Mouse (Mus musculus) hindlimb bud, embryonic 11.5 days (tissue): ENCODE measurements around the gene Rab11b.
"Not testable (repeated sequence)": the region's sequence is repeated elsewhere in the genome, so short reads cannot be mapped to it uniquely, and the experiment has no call there.

Source experiments
- DNase-seq: peaks from one replicate; pipeline ENCODE4 v3.0.0-alpha.2; 2012; ENCODE audit warnings: low read depth, low spot score; ENCODE audit errors: extremely low spot score

Gene Rab11b

DNA sequence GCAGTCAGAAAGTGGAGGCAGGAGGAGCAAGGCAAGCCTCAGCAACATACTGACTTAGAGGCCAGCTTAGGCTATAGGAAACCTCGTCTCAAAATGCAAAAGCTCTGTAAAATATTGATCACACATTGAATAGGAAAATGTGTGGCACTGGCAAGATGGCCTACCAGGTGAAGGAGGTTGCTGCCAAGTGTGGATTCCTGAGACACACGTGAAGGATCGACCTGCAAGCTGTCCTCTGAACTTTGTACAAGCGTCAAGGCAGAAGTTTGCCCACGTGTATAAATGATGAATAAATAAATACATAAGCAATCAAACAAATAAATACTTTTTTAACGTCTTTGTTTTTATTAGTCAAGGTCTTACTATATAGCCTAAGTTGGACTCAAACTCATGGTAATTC lies 13.1 kb upstream of the Rab11b start:
- no peak for DNase-seq

DNA sequence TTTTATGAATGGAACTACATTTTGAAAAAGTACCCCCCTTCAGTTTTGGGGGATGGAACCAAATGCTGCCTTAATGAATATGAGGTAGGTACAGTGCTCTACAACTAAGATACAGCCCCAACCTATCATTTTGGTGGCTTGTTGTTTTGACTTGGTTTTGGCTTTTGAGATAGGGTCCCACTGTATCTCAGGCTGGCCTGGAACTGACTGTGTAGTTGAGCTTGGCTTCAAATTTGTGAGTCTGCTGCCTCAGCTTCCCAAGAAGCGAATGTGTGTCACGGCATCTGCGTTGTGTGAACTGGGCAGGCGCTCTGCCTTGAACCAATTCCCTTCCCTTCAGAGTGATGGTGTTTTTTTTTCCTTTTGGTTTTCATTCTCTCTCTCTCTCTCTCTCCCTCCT lies 11.3 kb upstream of the Rab11b start:
- no peak for DNase-seq

GRCm38 (mm10) chr17:33766389-33766788 lies 6.1 kb upstream of the Rab11b start:
- no peak for DNase-seq

DNA sequence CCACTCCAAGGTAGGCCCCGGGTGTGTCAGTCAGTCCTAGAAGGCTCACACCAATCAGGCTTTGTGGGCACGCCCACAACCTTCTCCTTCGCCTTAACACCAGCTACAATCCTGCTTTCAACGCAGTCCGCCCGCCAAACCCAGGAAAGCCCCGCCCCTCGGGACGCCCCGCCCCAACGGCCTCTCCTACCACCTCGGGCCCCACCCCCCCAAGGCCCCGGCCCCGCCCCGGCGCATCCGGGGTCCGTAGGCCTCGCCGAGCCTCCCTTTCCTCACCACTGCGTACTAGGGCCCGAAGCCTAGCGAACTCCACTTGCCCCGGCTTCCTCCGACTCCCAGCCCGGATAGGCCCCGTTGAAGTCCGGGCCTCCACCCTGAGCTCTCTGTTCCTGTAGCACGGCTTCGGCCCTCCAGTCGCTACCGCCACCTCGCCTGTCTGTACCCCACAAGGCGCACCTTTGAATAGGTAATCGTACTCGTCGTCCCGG lies 519 bp downstream of the Rab11b start:
- DNase-seq, result no peak

DNA sequence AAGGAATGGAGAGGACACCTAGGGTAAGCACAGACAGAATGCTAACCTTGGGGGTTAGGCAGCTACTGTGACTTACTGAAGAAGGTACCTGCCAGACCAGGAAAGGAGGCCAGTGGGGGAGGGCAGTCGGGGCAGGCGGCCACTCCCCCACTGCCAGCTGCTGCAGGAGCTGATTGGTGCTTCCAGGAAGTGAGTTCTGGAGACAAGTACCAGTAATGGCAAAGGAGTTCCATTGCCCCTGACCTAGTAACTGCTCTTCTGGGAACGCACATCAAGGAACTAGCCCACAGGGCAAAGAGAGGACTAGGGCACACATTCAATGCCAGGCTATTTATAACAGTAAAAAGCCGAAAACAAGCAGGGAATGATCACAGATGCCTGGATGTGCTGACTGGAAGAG lies 3.1 kb downstream of the Rab11b start:
- no peak for DNase-seq

GRCm38 (mm10) chr17:33756108-33756790 lies 4.1 kb downstream of the Rab11b start:
- DNase-seq, result no peak

- no peak for DNase-seq
Measured at GRCm38 (mm10) chr17:33755418-33756107, 4.8 kb downstream of the Rab11b start.

DNA sequence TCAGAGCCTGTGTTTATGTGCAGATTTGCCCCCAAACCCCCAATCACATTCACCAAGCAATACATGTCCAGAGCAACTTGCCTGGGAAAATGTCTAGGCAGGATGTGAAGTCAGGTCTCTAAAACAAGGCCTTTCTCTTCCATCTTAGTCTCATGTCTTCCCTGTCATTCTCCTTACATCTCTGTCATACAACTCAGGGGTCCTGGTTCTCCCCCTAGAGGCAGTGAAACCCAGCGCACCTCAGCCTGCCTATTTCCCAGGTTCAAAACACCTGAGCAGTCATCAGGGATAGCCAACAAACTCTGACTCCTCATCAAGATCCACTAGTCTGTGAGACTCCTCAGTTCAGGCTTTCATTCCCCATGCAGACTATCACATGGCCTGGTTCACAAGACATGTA lies 5.7 kb downstream of the Rab11b start:
- no peak for DNase-seq

GRCm38 (mm10) chr17:33752297-33752696 lies 8.0 kb downstream of the Rab11b start:
- no peak for DNase-seq

GRCm38 (mm10) chr17:33751181-33751580 lies 9.1 kb downstream of the Rab11b start:
- no peak for DNase-seq

DNA sequence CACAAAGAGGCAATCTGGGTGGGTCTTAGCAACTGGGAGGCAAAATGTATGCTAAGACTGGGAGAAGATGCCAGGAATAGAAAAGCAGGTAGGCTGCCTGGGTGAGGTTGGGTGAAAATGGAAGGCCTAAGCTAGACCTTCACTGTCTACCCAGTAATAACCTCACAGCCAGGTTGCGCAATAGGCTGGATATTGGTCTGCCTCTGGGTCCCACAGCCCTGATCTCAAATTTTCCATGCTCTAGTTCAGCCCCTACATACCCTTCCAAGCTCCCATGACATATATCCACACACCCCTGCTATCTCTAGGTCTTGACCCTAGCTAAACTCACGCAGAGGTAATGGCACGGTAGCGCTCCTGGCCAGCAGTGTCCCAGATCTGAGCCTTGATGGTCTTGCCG lies 10.9 kb downstream of the Rab11b start:
- DNase-seq, result no peak

GRCm38 (mm10) chr17:33746011-33746410 lies 14.3 kb downstream of the Rab11b start:
- DNase-seq, result no peak

- DNase-seq, result no peak
Measured at GRCm38 (mm10) chr17:33744686-33745384, 15.5 kb downstream of the Rab11b start.

GRCm38 (mm10) chr17:33742420-33742819 lies 17.9 kb downstream of the Rab11b start:
- DNase-seq, result no peak

- not testable (repeated sequence) for DNase-seq
Measured at GRCm38 (mm10) chr17:33733526-33733925, 26.8 kb downstream of the Rab11b start.

DNA sequence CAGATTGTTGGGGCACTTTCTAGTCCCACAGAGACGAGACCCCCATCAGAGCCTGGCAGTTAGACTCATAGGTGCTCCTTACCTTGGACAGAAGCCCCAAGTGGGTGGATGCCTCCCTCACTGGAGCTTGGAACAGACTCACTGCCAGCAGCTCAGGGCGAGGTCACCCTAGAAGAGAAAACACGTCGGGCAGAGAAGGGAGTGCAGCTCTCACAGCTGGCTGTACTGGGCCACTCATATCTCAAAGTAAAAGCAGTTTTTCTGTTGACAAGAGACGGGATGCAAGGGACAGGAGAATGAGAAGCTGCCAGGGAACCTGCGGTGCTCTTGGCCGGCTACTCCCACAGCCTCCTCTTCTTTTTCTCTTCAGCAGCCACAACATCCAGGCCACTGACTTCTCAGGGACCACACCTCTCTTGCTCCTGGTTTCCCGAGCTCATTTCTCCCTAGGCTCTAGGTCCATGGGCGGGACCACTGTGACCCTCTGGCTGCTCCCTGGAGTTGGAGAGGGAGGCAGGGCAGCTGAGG lies 27.7 kb downstream of the Rab11b start:
- not testable (repeated sequence) for DNase-seq

DNA sequence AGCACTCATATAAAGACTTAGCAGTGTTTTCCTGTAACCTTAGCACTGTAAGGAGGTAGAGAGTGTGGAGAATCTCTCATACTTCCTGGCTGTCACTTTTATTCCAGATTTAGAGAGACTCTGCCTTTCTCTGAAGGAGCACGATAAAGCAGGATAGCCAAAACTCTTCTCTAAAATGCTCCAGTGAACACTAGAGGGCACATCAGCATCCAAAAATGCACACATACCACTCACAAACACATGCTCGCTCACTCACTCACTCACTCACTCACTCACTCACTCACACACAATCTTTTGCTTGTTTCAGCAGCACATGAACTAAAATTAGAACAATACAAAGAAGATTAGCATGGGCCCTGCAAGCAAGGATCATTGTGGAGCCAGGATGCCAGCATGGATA lies 31.1 kb downstream of the Rab11b start:
- DNase-seq, result no peak

GRCm38 (mm10) chr17:33728396-33728795 lies 31.9 kb downstream of the Rab11b start:
- DNase-seq, result no peak

DNA sequence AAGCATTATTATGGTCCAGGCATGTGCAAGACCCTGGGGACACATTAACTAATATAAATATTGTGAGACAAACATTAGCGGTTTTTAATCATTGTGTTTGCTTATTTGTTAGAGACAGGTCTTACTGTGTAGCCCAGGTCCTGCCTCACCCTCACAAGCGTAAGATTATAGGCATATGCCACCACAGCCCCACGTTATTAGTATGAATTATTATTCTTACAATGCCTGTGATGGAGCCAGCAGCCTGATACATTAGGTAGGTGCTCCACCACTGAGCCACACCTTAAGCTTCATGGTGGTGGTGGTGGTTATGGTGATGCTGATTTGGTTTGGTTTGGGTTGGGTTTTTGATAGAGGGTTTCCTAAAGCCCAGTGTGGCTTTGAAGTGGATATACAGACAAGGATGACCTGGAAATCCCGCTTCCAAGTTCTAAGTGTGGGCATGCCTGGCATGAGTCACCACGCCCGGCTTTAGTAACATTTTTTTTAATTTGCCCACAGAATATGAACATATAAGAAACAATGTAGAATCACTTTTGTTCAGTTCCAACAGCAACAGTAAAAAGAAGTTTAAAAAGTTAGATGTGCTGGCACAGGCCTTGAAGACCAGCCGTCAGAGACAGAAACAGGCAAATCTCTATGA lies 40.5 kb downstream of the Rab11b start:
- no peak for DNase-seq

DNA sequence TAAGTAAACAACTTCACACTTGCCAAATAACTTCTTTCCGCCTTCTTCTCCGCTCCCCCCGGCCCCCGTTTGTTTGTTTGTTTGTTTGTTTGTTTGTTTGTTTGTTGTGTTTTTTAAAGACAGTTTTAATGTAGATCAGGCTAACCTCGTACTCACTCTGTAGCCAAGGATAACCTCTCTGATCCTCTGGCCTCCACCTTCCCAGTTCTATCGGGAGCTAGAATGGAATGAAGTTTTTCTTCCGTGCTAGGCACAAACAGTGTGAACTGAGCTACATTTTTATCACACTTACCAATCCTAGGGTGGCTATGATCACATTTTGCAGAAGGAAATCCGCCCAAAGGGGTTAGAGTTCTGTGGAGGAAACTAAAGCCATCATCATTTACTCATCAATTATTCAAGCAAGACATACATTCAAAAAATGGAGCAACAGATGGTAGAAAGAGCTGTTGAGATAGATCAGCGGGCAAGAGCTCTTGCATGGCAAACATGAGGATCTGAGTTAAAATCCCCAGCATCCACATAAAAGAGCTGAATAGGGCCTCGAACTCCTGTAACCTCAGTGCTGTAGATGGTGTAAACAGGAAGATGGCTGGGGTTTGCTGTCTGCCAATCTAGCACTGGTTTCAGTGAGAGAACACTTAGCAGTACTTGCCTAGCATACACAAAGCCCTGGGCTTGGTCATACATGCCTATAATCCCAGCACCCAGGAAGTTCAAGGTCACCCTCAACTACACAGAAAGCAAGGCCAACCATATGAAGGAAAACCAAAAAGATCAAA lies 41.2 kb downstream of the Rab11b start:
- no peak for DNase-seq
